Mouse (Mus musculus): ENCODE data around the gene Clec4a3. TPM values are rescaled to one million over a fixed set of nuclear protein-coding genes. Genes with fewer than 3 reads are reported as not detected.
"Not testable (repeated sequence)": the region's sequence is repeated elsewhere in the genome, so short reads cannot be mapped to it uniquely, and the experiment has no call there.

Gene Clec4a3
- total RNA-seq (2021), result 2.5 and 4.0 TPM in 2 replicates
- long read RNA-seq, partial matches to known transcripts, result 1 of 1 reads
- long read RNA-seq, other reads (novel, unspliced or antisense), result 0 of 1 reads

DNA sequence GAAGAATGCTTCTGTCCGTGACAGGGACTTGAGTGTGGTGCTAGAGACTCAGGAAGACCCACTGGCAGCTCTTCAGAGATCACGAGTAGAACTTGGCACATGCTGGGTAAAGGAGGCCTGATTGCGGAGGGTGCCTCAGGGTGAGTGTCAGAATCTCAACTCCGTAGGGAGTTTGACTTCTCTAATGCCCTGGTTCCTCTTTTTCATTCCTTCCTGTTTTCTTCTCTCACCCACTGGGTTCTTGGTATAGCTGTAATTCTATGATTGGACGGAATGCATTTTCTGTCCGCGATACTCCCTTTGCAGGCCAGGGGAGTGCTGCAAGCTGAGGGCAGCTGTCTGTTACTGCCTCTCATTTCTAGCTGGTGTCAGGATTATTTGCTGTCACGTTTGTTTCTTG lies at the start of gene Clec4a3:
Gene Clec4a3, plus strand, starts transcription at position 115 of the 400 bp plus-strand sequence.
- DNase-seq, result no peak

DNA sequence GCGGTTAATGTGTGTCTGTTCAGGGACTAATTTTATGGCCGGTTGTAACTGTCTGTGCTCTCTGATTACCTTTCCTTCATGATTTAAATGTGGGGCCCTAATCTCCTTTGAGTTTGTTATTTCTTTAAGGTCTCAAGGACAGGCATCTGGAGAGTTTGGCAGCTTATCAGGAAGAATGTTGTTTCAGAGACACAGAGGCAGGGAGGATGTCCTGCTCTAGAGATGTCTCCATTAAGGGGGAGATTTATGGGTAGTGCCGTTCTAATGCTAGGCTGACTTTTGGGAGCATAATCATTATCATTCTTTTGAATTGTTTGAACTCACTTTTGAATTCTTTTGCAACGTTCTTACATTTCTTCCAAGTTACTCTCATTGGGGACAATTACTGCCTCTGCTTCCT lies 32.4 kb upstream of the Clec4a3 start:
- DNase-seq, result no peak

DNA sequence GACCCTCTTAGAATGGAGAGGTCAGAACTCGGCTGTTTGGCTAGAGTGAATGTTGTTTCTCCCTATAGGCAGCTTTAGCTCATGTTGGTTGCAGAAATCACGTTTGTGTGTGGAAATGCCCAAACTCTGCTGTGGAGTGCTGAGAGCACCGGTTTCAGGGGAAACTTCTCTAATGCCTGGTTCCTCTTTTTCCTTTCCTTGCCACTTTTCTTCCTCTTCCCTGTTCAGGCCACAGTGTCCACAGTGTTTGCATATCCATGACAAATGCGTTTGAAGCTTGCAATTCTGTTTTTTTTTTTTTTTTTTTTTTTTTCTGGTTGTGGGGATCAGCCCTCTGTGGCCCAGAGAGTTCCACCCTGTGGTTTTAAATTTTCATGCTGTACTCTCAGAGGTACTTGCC lies 30.9 kb upstream of the Clec4a3 start, which contains the start of gene Clec4a1:
Gene Clec4a1, plus strand, starts transcription at position 398 of the 400 bp plus-strand sequence.
- no peak for DNase-seq

DNA sequence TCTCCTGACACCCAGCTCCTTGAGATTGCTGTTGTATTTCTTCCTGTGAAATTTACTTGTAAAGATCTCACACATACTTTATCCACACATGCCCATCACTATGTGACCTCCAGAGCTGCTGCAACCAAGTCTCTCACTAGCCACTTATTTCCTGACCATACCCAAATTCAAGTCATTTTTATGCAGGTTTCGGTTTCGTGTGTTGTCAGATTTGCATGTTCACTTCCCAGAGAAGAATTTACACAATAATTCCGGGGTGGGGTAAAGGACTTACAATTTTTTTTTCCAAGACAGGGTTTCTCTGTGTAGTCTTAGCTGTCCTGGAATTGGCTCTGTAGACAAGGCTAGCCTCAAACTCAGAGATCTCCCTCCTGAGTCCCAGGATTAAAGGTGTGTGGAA lies 17.5 kb upstream of the Clec4a3 start:
- DNase-seq, result no peak

DNA sequence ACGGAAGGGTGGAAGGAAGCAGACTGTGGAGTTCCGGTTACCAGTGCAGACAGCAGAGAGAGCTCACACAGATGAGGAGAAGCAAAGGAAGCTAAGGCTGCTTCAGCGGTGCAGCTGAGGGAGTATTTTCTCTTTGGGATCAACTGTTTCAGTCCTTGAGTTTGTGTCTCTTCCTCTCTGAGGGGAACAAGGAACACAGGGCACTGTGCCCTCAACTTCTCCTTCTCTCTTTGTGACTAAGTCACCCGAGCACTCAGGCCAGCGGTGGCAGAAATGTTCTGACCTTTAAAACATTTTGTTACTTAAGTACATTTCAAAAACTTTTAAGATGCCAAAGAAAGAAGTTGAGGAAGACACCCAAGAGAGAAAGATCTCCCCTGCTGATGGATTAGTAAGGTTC lies 12.7 kb upstream of the Clec4a3 start:
- DNase-seq, result no peak

DNA sequence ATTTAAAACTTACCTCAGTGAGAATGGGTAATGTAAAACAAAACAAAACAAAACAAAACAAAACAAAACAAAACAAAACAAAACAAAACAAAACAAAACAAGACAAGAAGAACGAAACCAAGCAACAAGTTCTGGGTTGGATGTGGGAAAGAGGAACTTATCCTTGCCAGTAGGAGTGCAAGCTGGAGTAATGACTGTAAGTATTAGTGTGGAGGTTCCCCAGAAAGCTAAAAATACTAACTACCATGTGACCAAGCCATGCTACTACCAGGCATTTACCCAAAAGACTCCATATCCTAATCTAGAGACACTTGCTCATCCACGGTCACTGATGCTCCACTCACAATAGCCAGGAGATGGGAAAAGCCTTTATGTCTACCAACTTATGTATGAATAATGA lies 5.6 kb upstream of the Clec4a3 start:
- no peak for DNase-seq

DNA sequence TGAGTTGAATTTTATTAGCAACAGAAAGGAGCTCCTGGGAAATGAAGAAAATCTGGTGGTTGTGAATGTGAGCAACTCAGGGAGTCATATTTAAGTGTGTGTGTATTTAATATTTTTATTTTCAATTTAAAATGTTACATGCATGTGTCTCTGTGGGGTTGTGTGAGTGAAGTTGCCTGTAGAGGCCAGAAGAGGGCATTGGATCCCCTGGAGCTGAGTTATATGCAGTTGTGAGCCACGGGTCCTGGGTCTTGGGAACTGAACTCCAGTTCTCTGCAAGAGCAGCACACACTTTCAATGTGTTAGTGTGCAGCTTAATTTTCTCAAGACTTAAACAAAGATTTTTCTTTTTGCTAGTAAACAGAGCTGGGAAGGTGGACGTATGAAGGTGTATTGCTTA lies 12.2 kb downstream of the Clec4a3 start:
- no peak for DNase-seq

DNA sequence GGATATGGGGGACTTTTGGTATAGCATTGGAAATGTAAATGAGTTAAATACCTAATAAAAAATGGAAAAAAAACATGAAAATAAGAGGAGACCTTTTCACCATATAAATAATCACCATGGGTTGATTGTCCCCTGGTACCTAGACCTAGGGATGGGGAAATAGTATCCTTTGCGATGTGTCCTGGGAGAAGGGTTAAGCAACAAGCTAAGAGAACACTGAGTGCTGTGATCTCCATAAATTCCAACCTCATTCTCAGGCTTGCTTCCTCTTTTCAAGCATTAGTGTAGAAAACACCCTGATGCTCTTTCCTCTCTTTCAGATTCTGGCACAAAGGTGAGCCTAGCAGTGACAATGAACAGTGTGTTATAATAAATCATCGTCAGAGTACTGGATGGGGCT lies 16.7 kb downstream of the Clec4a3 start:
- DNase-seq, result no peak

DNA sequence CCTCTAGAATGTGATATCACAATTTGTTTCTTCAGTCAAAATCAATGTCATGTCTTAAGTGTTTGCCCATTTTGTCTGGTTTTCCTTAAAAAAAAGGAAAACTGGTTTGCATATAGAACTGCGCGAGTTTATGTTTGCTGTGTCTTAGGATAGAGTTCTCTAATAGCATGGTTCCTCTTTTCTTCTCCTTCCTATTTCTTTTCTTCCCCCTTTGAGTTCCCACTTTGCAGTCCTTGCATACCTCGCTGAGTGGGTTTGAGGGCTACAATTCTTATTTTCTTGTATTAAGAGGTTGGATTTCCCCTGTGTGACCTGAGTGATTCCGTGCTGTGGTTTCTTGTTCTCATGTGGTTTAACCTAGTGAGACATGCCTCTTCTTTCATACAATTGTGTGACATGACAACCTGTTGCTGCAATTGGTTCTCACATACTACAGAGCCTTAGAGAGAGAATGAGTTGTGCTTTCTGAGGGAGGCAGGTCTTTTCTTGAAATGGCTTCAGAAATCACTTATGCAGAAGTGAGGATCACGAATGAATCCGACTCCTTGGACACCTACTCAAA lies 37.6 kb downstream of the Clec4a3 start, which contains the start of gene Clec4a4:
Gene Clec4a4, plus strand, starts transcription at position 492 of the 562 bp plus-strand sequence.
- DNase-seq, result no peak

DNA sequence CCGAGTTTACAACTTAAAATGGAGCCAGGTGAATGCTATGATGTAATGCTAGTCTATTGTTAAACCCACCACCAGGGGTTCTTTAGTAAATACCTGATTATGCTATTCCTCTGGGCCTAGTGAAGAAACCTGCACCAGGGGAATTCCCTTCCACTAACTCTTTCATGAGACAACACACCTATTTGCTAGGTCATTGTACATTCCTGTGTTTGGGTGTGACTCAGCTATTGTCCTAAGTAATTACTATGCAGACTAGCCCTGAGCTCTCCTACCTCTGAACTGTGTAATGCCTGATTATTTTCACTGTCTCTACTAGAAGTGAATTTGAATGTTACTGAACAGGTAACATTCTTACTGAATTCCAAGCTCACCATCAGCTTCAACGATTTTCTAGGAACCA lies 52.4 kb downstream of the Clec4a3 start:
- DNase-seq, result not testable (repeated sequence)

DNA sequence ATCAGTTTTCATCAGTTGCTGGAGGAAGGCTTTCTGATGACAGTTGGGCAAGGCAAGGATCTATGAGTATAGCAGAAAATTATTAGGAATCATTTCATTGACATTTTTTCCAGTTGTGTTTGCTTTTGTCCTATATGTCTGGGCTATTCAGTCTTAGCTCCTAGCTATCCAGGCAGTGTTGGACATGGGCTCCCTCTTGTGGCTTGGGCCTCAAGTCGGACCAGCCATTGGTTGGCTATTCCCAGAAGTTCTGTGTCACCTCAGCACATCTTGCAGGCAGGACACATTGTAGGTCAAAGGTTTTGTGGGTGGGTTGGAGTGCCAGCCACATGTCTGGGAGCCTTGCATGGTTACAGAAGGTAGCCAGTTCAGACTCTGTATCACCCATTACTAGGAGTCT lies 53.3 kb downstream of the Clec4a3 start:
- DNase-seq, result peak; percentile 2

Other genes starting within 250 kb of the Clec4a3 start
- gene Nanog, start 245.0 kb upstream of the Clec4a3 start, total RNA-seq (2021), result not detected in 2 replicates
- gene Slc2a3, start 150.9 kb upstream of the Clec4a3 start, total RNA-seq (2021), result 4.8 and 7.9 TPM in 2 replicates
- 22.0 and 22.8 TPM in 2 replicates for gene Foxj2, start 132.6 kb upstream of the Clec4a3 start, total RNA-seq (2021)
- 1.9 and 3.0 TPM in 2 replicates for gene C3ar1, start 96.4 kb upstream of the Clec4a3 start, total RNA-seq (2021)
- 52.5 and 52.9 TPM in 2 replicates for gene Necap1, start 78.0 kb upstream of the Clec4a3 start, total RNA-seq (2021)
- gene Clec4a1, start 30.7 kb upstream of the Clec4a3 start, total RNA-seq (2021), result 1.0 and 1.6 TPM in 2 replicates
- not detected in 2 replicates for gene Clec4a4, start 37.9 kb downstream of the Clec4a3 start, total RNA-seq (2021)
- 0.52 TPM in 1 of 2 replicates, not detected in the other for gene Clec4b1, start 97.4 kb downstream of the Clec4a3 start, total RNA-seq (2021)
- gene Clec4a2, start 153.9 kb downstream of the Clec4a3 start, total RNA-seq (2021), result 2.2 and 2.4 TPM in 2 replicates
- gene Clec4b2, start 220.4 kb downstream of the Clec4a3 start, total RNA-seq (2021), result not detected in 2 replicates

Data from adrenal gland, postnatal 25 days (tissue).